Mouse (Mus musculus): Measurements from ENCODE around the gene Gm20388.

Gm20388 gene

DNA sequence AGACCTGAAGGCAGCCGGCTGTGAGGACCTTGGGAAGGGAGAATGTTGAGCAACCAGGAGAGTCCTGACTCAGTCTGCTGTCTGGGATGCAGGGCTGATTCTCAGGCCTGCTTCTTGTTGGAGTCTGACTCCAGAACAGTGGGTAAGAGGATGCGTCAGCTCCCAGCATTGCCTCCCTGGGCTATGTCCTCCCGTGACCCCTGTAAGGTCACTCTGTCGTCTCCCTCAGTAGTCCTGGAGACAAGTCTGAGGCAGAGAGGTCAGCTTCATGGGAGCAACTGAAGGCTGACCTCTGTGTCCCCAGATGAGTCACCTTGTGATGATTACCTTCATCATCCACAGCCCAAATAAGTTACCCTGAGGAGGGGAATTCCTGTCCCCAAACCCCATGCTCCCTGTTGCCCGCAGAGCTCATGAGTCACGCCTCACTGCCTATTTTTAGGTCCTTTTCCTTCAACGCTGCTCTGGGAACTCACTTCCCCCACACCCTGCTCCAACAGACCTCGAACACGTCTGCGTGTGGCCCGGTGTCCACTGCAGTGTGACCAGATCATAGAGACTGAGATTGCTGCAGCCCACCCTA lies 2234.2 kb downstream of the Gm20388 start:
- peak; percentile 58 for DNase-seq (ENCODE audit: low spot score)

DNA sequence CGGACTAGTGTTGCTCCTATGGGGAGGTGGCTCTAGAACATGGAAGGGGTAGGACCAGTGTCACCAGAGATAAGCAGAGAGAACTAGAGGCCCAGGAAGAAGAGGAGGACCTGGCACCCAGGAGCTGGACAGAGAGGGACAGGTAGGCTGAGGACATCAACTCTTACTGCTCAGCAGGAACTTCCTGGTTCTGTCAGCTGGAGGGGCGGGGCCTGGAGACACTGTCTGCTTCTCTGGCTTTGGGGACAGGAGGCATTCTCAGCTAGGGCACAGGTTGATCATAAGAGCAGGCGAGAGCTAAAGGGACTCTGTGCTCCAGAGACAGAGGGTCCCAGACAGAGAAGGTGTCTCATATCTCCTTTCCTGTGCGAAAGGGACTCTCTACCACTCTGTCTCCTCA lies 2238.4 kb downstream of the Gm20388 start:
- DNase-seq (ENCODE audit: low spot score): no peak

DNA sequence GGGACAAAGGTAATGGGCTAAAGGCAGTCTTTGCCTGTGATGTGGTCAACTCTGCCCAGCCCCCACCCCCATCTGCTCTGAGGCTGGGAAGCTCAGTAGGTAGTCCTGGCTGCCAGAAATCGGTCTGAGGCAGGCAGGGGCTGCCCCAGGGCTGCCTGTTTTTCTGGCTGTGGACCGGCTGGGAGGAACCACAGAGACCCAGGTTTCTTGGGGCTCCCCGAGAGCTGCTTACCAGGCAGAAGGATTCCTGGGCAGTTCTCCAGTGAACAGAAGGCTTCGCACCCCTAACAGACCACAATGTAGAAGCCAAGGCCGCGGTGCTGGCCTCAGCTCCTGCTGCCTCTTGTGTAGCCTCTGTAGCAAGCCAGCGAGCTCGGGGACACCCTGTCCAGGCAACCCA lies 2239.0 kb downstream of the Gm20388 start:
- DNase-seq (ENCODE audit: low spot score): no peak

DNA sequence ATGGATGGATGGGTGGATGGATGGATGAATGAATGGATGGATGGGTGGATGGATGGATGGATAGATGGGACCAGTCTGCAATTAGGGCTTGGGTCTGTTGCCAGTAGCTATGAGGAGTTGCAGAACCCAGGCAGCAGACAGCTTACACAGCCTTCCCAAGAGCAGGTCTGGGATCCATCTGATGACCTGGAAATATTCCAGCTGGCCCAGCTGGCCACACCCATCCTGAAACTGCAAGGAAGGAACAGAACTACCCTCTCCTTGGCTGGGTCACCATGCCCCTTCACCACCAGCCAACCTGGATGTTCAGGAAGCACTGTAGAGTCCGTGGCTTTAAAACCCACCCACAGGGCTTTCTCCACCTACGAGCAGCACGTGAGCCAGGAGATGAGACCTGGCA lies 2240.9 kb downstream of the Gm20388 start:
- peak; percentile 80 for DNase-seq (ENCODE audit: low spot score)

DNA sequence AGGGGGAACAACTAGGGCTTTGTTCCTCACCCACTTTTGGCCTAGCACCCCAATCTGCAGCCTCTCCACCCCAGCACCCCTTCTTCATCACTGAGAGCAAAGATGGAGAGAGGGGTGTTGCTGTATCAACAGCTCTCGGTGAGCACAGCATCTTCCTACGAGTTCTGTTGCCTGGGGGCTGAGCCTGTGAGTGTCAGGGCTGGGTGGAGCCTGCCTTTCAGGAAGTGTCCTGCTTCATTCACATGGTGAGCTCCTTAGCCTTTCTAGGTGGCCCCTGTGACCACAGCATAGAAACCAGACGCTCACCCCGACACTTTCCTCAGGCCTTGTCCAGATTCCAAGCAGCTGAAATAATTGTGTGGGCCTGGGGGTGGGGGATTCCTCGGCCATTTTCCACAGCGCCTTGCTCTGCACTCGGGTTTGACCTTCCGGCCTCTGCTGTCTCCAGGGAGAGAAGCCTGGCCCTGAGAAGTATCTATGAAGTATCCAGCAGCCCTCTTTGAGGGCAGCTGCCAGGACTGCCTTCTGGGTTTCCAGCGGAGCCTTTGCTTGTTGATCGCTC lies 2244.5 kb downstream of the Gm20388 start:
- peak; percentile 77 for DNase-seq (ENCODE audit: low spot score)

DNA sequence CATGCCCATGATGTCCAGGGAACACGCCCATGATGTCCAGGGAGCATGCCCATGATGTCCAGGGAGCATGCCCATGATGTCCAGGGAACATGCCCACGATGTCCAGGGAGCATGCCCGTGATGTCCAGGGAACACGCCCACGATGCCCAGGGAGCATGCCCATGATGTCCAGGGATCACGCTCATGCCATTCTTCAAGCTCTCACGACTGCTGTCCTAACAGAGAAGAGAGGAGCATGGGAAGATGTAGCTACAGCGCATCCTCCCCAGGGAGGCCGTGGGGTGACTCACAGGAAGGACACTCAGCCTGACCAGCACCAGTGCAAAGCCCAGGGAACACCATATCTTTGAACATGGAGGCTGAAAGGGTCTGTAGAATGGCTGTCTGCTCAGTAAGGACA lies 2245.3 kb downstream of the Gm20388 start:
- DNase-seq (ENCODE audit: low spot score): peak; percentile 79

DNA sequence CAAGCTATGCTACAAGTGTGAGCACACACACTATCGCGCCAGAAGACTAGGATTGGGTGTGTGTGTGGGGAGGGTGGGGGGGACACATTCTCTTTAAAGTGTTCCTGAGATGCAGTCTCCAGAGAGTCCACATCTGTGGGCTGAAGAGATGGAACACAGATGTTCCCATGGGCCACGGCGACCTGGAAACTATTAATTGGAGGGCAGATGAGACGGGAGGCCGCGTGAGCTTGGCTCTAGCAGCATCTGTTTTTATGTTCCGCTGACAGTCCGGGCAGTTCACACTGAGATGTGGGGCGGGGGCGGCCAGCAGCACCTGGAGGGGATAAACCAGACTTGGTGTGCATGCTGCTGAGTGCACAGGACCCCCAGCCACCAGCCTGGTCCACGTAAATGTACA lies 2247.0 kb downstream of the Gm20388 start:
- no peak for DNase-seq (ENCODE audit: low spot score)

DNA sequence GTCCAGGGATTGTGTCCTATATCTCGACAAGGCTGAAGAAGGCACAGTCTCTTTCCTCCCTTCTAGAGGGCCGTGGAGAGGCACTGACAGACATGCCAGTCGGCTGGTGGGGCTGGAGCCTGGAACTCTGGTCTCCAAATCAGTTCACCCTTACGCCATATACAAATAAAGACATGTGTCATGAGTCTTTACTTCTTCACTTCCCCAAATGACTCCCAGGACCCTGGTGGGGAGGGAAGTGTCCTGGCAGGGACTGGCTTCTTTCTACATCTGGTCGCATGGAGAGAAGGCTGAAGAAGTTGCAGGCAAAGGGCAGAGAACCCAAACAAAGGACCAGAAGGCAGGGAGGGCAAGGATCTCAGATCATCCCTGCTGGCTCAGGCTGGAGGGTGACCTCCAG lies 2249.5 kb downstream of the Gm20388 start:
- no peak for DNase-seq (ENCODE audit: low spot score)

DNA sequence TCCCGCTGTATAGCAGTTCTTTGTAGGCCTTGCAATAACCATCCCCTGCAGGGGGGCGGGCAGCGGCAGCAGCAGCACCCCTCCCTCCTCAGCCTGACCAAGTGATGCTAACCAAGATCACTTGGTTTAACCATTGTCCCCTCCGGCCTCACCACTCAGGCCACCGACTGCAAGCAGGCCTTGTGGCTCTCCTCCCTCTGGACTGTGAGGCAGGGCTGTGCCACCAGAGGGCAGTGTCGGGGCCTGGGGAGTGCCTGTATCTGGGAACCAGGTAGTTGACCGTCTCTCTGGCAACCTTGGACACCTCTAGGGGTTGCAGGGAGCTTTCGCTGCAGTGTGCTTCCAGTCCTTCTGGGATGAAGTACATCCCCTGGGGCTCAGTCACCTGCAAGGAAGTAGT lies 2252.4 kb downstream of the Gm20388 start:
- peak; percentile 85 for DNase-seq (ENCODE audit: low spot score)

DNA sequence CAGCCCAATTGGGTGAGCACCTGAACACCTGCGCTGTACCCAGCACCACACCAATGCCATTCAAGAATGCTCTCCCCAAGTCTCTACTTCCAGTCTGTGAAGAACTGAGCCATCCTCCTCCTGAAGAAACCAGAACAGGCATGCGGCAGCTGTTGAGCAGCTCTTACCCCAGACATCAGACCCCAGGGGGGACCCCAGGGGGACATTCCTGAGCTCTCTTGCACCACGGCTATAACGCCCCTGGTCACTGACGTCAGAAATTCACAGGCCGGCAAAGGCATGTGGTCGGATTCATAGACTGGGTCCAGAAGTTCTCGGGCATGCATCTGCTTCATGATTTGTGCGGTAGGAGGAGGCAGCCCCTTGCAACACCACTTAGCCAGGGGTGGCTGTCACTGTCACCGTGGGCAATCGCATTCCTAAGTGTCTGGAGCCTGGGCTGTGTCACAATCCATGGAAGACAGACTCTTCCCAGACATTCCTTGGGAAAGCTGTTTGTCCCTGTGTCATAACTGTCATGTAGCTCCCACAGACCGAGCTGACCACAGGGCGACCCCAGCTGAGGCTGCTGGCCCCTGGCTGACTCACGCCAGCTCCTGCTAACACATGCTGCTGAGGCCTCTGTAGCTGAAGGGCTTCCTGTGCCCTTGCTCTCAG lies 2256.7 kb downstream of the Gm20388 start:
- no peak for DNase-seq (ENCODE audit: low spot score)

DNA sequence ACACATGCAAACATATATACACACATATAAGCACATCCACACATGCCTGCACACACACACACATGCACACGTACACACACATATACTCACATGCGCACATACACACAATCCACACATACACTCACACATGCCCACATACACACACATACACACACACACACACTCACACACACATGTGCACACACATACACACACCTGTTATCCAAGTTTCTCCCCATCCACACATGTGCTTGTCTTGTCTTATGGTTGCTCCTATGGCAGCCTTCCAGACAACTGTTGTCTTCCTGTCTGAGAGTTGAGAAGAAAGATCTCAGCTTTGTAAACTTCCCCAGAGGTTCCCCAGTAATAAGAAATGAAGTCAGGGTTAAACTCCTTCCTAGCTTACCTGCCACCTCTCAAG lies 2258.8 kb downstream of the Gm20388 start:
- no peak for DNase-seq (ENCODE audit: low spot score)

DNA sequence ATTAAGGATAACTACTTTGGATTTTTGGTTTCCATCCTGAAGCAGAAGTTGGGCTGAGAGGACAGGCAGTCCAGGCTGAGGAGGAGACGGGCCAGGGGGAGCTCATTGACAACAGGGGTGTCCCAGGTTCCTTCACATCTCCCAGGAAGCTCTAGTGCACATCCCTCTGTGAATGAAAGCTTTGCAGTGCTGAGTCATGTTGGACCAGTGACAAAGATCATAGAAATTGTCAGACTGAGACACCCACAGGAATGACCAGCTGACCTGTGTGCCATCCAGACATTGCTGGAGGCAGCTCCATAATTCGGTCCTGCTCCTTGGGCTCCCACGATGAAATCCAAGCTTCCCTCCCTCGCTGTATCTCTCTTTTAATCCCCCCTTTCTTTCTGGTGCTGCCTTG lies 2261.2 kb downstream of the Gm20388 start:
- DNase-seq (ENCODE audit: low spot score): no peak

DNA sequence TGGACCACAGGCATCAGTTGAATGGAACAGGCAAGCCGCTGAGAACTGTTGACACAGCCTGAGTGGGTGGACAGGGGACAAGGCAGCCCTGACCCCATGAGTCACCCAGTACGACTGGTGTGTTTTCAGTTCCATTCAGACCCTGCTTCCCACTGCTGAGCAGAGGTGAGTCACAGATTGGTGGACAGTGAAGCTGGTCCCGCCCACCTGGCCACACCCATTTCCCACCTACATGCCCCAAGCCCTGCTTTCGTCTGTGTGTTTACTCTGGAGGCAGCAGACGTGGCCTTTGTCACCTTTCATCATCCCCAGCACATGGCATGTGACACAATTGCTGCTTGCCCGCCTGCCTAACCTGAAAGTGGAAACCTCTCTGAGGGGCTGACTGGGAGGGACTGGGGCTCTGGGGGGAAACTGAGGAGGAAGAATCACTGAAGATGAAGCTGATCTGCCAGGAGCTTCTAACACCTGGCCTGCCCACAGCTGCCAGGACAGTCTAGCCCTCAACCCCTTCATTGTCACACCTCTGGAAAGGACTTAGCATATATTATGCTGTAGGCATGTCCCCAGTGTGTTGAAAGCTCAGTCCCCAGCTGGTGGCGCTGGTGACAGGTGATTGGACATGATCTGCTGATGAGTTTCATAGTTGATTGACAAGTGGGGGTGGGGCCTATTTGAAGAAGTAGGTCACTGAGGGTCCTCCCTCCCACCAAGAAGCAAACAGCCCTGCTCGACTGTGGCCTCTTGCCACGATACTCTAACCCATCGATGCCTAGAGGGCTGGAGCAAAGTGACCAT lies 2263.7 kb downstream of the Gm20388 start:
- peak; percentile 77 for DNase-seq (ENCODE audit: low spot score)

DNA sequence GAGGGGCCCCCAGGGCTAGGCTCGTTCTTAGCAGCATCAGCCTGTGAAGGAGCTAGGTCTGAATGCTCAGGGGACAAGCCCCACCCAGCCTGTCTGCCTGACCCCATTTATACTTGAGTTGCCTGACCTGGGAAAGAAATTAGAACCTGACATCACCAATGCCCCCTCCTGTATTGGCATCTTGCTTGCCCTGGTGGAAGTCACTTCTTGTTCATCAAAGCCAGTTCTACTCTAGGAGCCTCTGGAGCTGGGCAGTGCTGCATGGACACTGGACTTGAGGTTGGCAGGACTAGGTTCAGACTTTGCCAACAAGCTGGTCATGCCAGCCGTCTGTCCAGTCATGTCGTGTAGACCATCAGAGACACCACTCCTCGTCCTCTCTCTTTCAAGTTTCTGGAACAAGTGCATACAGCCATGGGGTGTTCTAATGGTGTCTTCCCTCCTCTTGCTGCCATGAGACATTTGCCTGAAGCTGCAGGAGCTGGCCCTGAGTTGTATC lies 2267.8 kb downstream of the Gm20388 start:
- no peak for DNase-seq (ENCODE audit: low spot score)

DNA sequence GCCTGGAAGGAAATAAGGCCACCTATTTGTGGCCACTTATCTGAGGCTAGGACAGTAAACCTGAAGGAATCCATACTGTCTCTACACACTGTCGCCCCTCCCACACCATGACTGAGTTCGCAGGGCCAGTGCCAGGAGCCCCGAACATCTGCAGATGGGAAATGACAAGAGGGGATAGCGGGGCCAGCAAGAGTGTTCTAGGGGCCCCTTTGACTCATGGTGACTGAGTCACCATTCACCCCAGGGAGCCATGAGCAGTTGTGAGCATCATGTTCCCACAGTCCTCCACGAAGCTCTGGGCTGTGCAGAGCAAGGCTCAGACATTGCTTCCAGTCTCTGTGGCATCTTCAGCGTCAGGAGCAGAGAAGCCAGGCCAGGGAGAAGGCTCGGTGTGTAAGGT lies 2268.7 kb downstream of the Gm20388 start:
- DNase-seq (ENCODE audit: low spot score): no peak

DNA sequence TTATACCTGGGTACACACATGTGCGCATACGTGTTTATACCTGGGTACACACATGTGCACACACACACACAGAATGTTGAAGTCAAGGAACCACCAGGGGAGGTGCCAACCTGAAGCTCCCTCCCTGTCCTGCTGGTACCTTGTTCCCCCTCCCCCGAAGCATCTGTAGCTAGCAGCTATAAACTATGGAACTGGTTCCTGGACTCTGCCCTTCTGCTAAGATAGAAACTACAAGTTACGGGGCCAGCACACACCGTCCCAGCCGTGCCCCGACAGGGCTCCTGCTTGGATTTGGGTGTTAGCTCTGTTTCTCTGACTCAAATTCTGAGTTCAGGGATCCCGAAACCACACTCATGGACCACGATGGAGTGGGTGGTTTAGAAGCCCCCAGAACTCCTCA lies 2269.5 kb downstream of the Gm20388 start:
- DNase-seq (ENCODE audit: low spot score): no peak

DNA sequence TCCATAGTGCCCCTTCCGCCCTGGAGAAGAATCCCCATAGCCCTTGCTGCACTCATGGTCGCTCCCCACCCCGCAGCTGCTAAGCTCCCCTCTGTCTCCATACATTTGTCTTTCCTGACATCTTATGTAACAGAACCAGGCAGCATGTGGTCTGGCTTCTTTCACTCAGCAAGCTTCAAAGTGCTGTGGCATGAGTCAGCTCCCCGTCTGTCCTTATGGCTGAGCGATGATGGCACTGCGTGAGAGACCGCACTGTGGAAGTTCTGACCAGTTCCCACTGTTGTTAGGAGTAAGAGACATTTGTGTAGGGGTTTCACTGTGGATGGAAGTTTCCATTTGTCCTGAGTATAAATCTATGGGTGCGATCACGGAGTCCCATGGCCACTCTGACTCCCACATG lies 2270.8 kb downstream of the Gm20388 start:
- DNase-seq (ENCODE audit: low spot score): peak; percentile 89

DNA sequence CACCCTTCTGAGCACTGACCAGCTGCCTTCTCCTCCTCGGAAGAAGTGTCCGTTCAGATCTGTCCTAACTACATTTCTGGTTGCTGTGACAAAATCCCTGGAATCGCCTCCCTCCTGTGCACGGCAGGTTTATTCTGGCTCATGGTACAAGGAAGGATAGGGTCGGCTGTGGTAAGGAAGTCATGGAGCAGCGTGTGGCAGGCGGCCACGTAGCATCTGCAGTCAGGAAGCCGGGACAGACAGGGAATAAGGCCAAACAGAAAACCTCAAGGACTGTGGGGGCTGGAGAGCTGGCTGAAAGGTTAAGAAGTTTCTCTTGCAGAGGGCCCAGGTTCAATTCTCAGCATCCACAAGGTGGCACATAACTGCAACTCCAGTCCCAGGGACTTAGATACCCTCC lies 2271.3 kb downstream of the Gm20388 start:
- peak; percentile 55 for DNase-seq (ENCODE audit: low spot score)

DNA sequence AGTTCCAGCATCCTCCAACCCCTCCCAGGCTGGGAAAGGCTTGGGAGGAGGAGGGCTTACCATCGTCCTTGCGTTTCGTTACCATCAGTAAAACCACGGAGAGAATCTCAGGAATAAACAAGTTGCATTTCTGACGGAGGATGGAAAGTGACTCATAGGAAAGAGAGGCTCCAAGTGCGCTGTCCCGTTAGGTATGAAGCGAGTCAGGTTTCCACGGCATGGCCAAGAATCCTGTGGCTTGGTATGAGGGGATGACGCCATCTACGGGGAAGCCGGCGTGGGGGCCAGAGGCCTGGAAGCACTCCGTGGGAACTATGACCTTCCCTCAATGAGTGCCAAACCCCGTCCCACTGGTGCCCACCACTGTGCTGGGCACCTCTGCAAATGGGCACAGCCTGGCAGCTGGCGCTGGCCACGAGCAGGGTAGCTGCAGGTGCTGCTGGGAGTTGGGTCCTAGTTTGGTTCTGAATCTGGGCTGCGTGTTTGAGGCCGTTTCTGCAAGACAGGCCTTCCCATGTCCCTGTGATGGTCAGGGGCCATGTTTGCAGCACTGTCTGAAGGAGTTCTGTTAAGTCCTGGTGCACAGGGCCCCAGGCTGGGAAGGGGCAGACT lies 2275.8 kb downstream of the Gm20388 start:
- DNase-seq (ENCODE audit: low spot score): no peak

DNA sequence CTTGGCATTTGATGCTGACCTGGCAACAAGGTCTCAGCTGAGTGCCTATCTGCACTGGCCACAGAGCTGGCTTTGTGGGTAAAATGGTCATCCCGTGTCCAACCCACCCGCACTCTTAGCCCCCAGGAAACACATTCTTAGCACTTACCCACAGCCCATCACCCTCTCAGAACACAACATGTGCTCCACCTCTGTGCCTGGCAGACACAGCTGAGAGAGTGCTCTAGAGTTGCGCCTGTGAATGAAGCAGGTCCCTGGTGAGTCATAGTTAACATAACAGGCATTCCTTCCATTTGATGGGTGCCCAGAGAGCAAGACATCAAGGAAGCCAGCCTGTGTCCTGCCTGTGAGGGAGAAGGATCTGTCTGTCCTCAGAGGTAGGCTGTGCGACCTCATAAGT lies 2276.6 kb downstream of the Gm20388 start:
- DNase-seq (ENCODE audit: low spot score): peak; percentile 52

DNA sequence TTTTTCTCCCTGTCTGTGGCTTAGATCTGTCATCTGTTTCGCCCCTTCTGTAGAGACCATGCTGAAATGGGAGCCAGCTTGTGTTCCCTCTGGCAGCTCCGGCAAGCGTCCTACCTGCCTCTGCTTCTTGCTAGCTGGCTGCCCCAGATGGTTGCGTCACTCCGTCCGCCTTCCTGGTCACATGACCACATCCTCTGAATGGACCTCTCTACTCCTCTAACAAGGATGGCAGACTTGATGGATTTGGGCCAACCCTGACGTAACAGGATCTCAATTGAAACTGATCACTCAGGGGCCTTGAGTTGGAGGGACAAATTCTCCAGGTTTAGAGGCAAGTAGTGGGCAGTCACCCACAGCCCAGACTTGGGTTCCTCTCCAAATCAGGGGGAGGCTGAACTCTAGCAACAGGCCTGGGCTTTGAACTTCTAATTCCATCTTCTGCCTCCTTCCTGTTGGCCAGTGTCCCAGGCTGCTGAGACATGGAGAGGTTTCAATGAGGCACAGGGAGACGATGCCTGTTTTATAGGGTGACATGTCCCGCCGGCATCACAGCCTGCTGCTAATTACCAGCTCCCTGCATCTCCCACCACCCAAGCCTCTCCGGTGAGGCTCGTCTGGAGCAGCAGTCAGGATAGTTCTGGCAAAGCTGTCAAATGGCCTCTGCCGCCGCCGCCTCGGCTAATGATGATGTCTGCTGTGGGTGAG lies 2279.9 kb downstream of the Gm20388 start:
- DNase-seq (ENCODE audit: low spot score): peak; percentile 97

DNA sequence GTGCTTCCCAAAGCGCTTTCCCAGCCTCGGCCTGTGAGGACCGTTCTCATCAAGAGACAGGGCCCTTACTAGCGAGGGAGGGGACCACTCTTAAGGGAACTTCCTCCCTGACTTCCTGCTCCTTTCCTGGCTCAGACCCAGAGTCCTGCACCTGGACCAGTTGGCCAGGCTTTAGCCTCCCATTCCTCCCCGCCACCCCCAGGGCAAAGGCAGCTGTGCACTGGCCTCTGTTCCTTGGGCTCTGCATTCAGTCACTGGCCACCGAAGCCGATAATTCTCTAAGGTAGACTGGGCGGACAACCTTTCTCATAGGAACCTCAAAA lies 2280.4 kb downstream of the Gm20388 start:
- peak; percentile 90 for DNase-seq (ENCODE audit: low spot score)

Measured in MN1 (cell line).